Mouse (Mus musculus) cerebellum, adult (tissue): Measurements from ENCODE around the gene Shf.
A peak's percentile ranks its signal among the peaks of the same experiment; 100 is the strongest.
"Not testable (repeated sequence)": the region's sequence is repeated elsewhere in the genome, so short reads cannot be mapped to it uniquely, and the experiment has no call there.

Experiments
- ATAC-seq: cut with Nextera tagmentation; 2 replicates; pipeline ENCODE4 v1.9.2; 2017; ENCODE audit warnings: mild to moderate bottlenecking, moderate library complexity, mixed read lengths; ENCODE audit not compliant: insufficient number of reproducible peaks, low FRiP score, low TSS enrichment

Shf gene

GRCm38 (mm10) chr2:122368995-122369739 is at the start of gene Shf:
Gene Shf, minus strand, starts transcription at chr2:122369162.
- ATAC-seq = peak; percentile 68

- ATAC-seq = no peak
Observed at GRCm38 (mm10) chr2:122408928-122409327, 40.0 kb upstream of the Shf start.

- no peak for ATAC-seq
Observed at GRCm38 (mm10) chr2:122407607-122408006, 38.6 kb upstream of the Shf start.

GRCm38 (mm10) chr2:122396150-122396549 is 27.2 kb upstream of the Shf start:
- no peak for ATAC-seq

GRCm38 (mm10) chr2:122387135-122387534 is 18.2 kb upstream of the Shf start:
- ATAC-seq = not testable (repeated sequence)

- no peak for ATAC-seq
Observed at GRCm38 (mm10) chr2:122385095-122385494, 16.1 kb upstream of the Shf start.

GRCm38 (mm10) chr2:122382121-122382520 is 13.2 kb upstream of the Shf start:
- ATAC-seq = no peak

- no peak for ATAC-seq
Observed at GRCm38 (mm10) chr2:122381329-122382103, 12.6 kb upstream of the Shf start.

- no peak for ATAC-seq
Observed at GRCm38 (mm10) chr2:122380768-122381311, 11.9 kb upstream of the Shf start.

- ATAC-seq = no peak
Observed at GRCm38 (mm10) chr2:122379292-122379650, 10.3 kb upstream of the Shf start.

GRCm38 (mm10) chr2:122378421-122379291 is 9.7 kb upstream of the Shf start:
- no peak for ATAC-seq

- ATAC-seq = peak; percentile 38; the same call in 1 of the 2 replicates
Observed at GRCm38 (mm10) chr2:122377751-122378246, 8.8 kb upstream of the Shf start.

- ATAC-seq = peak; percentile 43
Observed at GRCm38 (mm10) chr2:122377215-122377674, 8.3 kb upstream of the Shf start.

GRCm38 (mm10) chr2:122376041-122376561 is 7.1 kb upstream of the Shf start:
- peak; percentile 4; the same call in 1 of the 2 replicates for ATAC-seq

- ATAC-seq = peak; percentile 77
Observed at GRCm38 (mm10) chr2:122375391-122375991, 6.5 kb upstream of the Shf start.

- no peak for ATAC-seq
Observed at GRCm38 (mm10) chr2:122374666-122375331, 5.8 kb upstream of the Shf start.

GRCm38 (mm10) chr2:122374012-122374411 is 5.0 kb upstream of the Shf start:
- ATAC-seq = no peak

GRCm38 (mm10) chr2:122372541-122372940 is 3.6 kb upstream of the Shf start:
- no peak for ATAC-seq

- ATAC-seq = no peak
Observed at GRCm38 (mm10) chr2:122372067-122372466, 3.1 kb upstream of the Shf start.
